Mouse (Mus musculus) hindlimb bud, embryonic 11.5 days (tissue): ENCODE data around the gene Hdac9.

Experiments
- DNase-seq: peaks from one replicate; pipeline ENCODE4 v3.0.0-alpha.2; 2012; ENCODE audit warnings: low read depth, low spot score; ENCODE audit errors: extremely low spot score

Hdac9 gene

DNA sequence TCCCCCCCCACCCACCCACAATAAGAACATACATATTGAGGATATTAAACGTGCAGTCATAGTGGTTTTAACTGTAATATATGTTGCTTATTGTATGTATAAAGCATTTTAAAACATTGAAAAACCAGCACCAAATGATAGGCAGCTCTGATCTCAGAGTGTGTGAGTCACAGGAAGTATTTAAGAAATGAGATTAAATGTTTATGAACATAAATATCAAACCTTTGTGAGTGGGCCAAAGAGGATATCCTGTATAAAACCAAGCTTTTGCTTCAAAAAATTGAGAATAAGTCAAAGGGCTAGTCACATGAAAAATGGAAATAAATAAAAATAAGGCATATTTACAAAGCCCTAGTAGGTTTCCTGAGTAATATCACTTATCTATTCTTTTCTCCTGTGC is 667.7 kb downstream of the Hdac9 start:
- DNase-seq: no peak

DNA sequence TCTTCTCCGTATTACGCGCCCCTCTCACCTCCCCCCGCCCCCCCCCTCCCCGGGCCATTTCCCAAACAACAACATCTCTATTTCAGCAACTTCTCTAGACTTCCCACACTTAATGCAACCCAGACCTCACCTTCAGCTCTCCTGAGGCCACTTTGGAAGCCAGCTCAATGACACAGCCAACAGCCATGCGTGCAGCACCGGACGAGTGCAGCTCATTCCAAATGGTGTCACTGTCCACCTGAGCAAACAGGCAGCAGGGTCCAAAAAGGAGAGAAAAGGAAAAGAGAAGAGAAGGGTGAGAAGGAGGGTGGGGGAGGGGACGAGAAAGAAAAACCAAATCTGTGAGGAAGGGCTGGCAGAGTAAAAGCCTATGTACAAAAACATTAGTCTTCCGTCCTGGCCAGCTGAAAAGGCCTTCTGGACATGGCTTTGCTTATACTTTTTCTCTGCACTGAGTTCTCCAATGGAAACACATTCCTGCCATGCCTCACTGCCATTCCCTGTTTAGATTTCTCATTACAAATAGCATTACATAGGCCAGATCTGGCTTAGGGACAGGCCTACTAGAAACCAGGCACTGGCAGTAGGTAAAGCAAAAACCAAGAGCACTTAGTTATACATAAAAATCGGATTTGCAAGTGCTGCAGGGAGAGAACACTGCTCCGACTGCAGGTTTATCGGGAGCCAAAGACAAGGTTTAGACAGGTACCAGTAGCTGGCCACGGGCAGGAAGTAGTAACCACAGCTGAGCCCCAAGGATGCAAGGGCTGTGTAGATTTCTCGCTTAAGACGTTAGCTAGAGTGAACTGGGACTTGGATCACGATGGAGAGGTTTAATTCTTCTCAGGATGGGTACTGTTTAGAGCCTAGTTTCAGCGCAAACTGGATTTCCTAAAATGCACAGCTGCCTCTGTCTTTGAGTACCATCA is 668.4 kb downstream of the Hdac9 start:
- no peak for DNase-seq

GRCm38 (mm10) chr12:34238796-34239195 is 678.1 kb downstream of the Hdac9 start:
- DNase-seq: no peak

- no peak for DNase-seq
Observed at GRCm38 (mm10) chr12:34231621-34232150, 685.2 kb downstream of the Hdac9 start.

DNA sequence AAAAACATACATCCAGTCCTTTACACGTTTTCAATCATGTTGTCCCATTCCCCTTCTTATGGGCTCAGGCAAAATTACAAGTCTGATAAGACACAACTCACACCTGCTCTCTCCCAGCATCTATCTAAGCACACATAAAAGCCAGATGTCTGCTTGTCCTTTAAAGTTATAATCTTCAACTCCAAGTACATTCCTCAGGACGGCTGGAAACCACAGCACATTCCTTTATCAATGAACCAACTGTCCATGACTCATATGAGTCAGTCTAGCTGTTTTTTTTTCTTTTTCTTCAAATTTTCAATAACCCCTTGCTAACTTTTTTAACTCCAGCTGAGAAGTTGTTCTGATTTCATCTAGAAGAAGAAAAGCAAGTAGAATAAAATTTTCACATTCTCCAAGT is 692.4 kb downstream of the Hdac9 start:
- DNase-seq: no peak

DNA sequence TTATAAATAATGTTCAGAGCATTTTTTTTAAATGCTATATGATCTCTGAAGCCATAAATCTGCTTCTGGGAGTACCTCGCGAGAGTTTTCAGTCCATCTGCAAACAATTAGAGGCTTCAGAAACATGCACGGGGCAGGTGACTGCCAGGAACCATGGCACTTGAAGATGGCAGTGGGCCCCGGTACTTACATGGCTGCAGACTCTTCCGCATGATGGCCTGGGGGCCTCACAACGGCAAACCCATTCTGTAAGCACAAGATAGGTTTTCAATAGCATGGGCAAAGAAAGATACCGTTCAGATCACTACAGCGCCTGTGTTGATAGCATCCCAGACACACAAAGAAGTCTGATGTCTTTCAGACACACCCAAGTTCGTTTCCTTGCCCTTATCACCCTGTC is 695.9 kb downstream of the Hdac9 start:
- peak; percentile 60 for DNase-seq

- peak; percentile 94 for DNase-seq
Observed at GRCm38 (mm10) chr12:34220051-34220926, 696.6 kb downstream of the Hdac9 start.

DNA sequence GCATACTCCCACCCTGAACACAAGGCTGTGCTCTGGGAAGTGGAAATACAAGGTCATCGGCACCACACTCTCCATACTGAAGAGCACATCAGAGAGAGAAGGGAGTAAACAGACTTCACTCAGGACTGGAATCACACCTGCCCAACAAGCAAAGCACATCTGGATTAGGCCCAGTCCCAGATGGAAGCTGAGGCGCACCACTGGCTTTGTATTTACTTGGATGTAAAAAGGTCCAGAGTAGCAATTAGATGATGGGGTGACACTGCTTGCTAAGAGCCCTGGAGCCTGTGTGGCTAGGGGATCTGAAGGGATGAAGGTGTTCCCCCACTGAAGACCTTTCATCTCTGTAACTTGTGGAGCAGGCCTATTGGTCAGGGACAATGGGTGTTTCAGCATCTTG is 698.3 kb downstream of the Hdac9 start:
- no peak for DNase-seq

DNA sequence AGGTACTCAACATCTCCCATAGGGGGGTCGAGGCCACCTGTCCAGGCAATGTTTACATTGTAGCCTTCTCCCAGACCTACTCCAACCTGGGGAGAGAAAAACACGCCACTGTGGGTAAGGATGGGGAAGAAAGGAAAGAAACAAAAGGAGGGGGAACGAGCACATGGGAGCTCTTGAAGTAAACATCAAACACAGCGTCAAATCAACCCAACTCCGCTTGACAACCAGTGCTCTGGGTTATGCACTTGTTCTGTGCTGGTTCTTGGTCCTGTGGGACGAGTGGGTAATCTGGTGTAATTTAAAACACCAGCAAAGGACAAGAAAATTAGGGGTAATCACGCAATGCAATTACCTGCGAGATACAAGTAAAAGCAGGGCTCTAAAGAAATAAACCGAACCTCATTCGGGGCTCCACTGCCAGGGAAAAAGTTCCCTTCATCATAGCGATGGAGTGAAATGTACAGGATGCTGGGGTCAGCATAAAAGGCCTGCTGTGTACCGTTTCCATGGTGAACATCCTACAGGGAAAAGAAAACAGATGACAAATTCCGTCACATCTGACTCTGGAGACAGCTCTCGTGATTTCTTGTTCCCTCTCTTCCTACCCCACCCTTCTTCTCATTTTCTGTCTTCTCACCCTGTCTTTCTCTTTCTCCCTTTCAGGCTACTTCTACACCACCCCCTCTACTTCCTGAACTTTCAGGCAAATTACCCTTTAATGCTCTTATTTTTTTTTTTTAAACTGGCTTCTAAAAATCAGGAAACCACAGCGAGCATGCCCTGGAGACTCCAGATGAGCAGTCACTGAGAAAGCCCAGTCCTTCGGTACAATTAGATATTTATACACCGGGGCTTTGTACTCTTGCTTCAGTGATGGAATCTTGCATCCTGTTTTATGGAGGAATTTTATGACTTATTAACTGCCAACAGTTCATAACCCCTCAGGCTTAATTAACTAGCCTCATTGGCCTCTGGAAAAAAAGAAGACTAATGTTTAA is 701.6 kb downstream of the Hdac9 start:
- peak; percentile 69 for DNase-seq

GRCm38 (mm10) chr12:34212162-34212561 is 704.7 kb downstream of the Hdac9 start:
- DNase-seq: no peak

DNA sequence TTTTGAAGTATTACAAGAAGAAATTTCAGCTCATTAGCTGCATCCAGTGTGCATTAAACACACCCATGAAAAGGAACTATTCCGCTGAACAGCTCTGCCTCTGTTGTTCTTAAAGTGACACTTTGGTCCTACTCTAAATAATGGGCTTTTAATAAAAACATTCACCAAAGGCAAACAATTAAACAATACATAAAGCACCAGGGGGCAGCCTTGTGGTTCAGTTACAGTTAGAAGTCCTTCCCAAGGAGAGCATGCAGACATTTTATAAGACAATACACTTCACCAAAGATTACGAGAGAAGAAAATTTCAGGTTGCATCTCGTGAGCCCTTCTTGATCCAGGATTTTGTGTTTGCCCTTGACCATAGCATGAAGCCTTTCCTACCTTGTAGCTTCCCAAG is 715.4 kb downstream of the Hdac9 start:
- DNase-seq: peak; percentile 30

- peak; percentile 97 for DNase-seq
Observed at GRCm38 (mm10) chr12:34200030-34200446, 716.9 kb downstream of the Hdac9 start.

GRCm38 (mm10) chr12:34195155-34195828 is 721.6 kb downstream of the Hdac9 start:
- DNase-seq: no peak

GRCm38 (mm10) chr12:34194116-34194515 is 722.8 kb downstream of the Hdac9 start:
- DNase-seq: no peak

GRCm38 (mm10) chr12:34191246-34191645 is 725.6 kb downstream of the Hdac9 start:
- no peak for DNase-seq

GRCm38 (mm10) chr12:34178931-34179330 is 738.0 kb downstream of the Hdac9 start:
- no peak for DNase-seq

DNA sequence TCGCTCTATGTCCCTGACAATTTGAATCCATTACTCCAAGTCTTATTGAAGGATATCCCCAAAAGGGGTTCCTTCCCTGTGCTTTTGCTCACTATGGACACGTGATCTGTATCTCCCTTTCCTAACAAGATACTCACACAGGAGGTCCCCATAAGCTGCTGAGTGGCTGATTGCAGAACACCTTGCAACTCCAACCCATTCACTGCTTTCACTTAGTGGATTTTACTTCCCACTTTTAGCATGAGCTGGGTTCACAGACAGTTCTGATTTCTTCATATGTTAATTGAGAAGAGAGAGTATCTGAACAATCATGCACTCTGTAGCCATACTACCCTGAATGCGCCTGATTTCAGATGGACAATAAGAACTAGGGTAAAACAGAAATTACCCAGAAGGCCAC is 740.1 kb downstream of the Hdac9 start:
- no peak for DNase-seq

DNA sequence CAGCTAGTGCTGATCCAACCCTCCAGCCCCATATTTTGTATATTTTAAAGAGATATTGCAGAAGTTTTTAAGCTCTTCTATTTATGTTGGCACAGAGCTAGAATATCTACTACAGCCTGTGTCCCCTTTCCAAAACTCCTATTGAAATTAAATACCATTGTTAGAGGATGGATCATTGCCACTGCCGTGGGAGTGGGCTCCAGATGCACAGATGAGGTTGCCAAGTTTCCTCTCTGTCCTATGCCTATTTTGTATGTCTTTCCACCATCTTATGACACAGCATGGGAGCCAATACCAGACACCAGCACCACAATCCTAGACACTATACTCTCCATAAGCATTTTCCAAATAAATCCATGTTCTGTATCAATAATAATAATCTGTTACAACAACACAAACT is 743.9 kb downstream of the Hdac9 start:
- no peak for DNase-seq

GRCm38 (mm10) chr12:34170601-34171000 is 746.3 kb downstream of the Hdac9 start:
- DNase-seq: peak; percentile 47

GRCm38 (mm10) chr12:34165674-34166073 is 751.2 kb downstream of the Hdac9 start:
- DNase-seq: no peak
